Mouse (Mus musculus) CH12.LX (cell line): ENCODE data around the gene Lpin2.

Experiments used
- CHD2 ChIP-seq: IDR thresholded peaks from 2 replicates; pipeline ENCODE4 v1.6.1; 2011; ENCODE audit warnings: low read length, improper control_type of control experiment
- CTCF ChIP-seq, 2 experiments: IDR thresholded peaks in 1 of 2; conservative IDR thresholded peaks in 1 of 2; 2 replicates each; pipeline ENCODE4 v1.5.1; 2011 to 2012; ENCODE audit warnings: low read depth in 2 of 2, low read length in 2 of 2, improper control_type of control experiment in 1 of 2, inconsistent platforms in 1 of 2, mild to moderate bottlenecking in 1 of 2, moderate library complexity in 1 of 2
- EP300 ChIP-seq: IDR thresholded peaks from 2 replicates; pipeline ENCODE4 v1.6.1; 2011; ENCODE audit warnings: low read length, improper control_type of control experiment
- MAX ChIP-seq: IDR thresholded peaks from 2 replicates; pipeline ENCODE4 v1.6.1; 2011; ENCODE audit warnings: low read length, improper control_type of control experiment
- MAZ ChIP-seq: IDR thresholded peaks from 2 replicates; pipeline ENCODE4 v1.6.1; 2012; ENCODE audit warnings: low read depth, mild to moderate bottlenecking, inconsistent platforms, low read length, improper control_type of control experiment, moderate library complexity

GRCm38 (mm10) chr17:71256806-71257536 lies 74.6 kb downstream of the Lpin2 start:
- TF ChIP-seq CHD2: no peak
- no peak for TF ChIP-seq EP300
- TF ChIP-seq CTCF (conservative IDR thresholded peaks at IDR 0.05 in 1 of 2, IDR thresholded peaks at IDR 0.05 in 1 of 2; ENCODE audit: low read depth in 2 of 2, low read length in 2 of 2): no peak
- no peak for TF ChIP-seq MAX
- no peak for TF ChIP-seq MAZ
